Mouse (Mus musculus) kidney, postnatal 25 days (tissue): ENCODE data around the gene Flt3.

ENCODE experiments used
- DNase-seq, 2 experiments: peaks; one replicate each; pipeline ENCODE4 v3.0.0; 2021; ENCODE audit warnings: mixed read lengths in 2 of 2

Flt3 gene

DNA sequence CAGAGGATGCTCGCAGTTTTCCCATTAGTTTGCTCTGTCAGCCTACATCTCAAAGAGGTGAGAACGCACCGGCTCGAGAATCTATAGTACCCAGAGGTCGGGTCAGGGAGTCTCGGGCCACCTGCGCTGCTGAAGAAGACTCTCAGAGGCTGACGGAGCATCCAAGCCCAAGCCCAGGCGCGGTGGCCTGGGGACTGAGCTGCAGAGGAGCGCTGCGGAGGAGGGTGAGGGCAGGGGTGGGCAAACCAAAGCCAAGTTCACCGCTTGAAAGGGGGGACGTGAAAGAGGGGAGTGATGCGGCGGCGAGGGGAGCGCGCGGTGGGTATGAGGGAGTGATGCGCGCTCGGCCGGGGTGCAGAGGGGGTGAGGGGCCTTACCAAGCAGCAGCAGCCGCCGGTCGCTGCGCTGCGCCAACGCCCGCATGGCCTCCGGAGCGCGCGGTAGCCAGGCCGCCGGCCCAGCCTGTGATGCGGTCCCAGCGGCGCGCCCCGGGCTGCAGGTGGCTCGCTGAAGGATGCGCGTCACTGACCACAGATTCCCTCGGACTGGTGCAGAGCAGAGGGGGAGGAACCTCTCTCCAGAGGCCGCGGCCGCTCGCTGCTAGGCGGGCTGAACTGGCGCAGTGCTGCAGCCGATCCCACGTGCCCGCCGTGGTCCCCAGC, at the start of gene Flt3:
Gene Flt3 (minus strand): TSS at position 647 of the 662 bp plus-strand sequence.
- DNase-seq = peak; percentile 32 to 47

DNA sequence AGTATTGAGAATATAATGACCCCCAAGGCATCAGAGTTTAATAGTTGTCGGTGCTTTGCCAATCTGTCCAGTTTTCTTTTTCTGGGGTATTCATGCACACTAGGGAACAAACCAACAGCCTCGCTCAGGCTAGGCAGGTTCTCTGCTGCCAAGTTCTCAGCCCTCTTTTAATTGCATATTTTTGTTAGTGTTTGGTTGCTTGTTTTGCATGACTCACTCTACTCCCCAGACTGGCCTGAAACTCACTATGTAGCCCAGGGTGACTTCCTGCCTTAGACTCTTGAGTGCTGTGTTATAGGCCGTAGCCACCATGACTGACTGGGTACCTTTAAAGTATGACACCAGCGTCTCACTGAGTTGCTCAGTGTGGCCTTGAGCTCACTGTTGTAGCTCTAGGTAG, 48.6 kb upstream of the Flt3 start:
- DNase-seq = peak; percentile 25 to 46

DNA sequence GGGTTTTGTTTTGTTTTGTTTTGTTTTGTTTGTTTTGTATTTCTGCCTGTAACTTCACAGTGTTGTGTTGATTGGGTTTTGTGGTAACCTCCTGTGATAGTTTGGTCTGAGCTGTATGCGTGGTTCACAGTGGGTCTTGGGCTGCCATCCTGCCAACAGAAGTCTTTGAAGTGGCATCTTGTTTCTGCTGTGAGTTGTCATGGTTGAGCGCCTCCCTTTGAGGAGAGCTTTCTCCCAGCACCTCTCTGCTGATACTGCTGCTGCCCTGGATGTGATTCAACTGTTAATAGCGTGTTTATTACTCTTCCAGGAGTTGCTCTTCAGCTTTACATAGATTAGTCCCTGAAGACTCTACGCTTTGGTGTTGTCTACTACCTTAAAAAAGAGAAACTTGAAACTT, 48.2 kb upstream of the Flt3 start:
- peak; percentile 30 to 48 for DNase-seq

DNA sequence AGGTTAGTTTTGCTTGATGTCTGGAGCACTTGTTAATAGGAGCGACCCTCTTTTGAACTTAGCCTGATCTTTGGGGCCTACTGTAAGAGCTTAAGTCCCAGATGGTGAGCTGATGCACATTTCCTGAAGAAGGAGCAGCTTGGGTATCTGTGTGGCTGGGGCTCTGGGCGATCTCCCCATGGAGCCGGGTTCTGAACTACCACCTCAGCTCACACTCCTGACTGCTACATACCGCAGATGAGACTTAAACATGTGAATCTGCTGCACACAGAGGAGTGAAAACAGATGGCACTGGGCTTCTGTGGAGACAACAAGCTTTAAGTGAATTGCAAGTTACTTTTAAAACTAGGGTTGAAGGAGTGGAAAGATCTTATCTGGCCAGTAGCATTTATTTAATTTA, 45.0 kb upstream of the Flt3 start:
- no peak for DNase-seq

DNA sequence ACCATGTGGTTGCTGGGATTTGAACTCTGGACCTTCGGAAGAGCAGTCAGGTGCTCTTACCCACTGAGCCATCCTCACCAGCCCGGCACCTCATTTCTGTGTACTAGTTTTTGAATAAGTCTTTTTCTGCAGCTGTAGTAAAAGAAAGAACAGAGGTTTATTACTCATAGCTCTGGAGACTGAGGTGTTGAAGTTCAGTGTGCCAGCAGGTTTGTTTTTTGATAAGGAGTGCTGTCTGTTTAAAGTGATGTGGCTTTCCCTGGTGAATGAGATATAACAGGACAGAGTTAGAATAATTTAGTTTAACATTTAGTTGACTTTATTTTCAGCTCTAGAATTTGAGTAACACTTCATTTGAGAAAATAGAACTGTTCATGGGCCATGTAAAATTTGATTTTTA, 44.5 kb upstream of the Flt3 start:
- DNase-seq = no peak

DNA sequence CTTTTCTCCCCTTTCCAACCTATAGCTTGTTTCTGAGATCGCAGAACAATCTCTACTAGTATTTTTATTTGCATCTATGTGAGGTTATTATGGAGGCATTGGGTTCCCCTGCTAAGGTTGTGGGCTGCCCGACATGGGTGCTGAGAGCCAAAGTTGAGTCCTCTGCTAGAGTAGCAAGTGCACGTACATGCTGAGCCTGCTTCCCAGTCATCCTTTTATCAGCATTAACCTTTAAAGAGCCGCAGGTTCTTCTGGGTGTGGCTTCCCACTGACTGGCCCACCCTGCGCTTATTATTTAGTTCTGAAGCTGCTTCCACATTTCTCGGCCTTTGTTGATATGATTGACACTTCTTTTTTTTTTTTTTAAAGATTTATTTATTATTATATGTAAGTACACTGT, 44.0 kb upstream of the Flt3 start:
- no peak for DNase-seq

DNA sequence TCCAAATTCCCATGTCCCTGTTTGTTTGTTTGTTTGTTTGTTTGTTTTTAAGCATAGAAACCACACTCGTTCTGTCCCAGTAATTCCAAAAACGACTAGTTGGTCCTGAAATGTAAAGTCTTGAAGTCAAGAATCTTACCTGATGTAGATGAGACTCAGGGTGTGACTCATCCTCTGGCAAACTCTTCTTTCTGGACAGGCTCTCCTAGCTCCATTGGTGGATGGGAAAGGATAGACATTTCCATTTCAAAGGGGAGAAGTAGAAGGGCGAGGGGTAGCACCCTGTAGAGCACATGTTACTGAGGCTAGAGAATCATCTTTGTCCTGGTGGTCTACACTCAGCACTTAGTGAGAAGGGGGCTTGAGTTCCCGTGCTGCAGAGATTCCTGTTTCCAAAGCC, 42.5 kb upstream of the Flt3 start:
- no peak for DNase-seq

DNA sequence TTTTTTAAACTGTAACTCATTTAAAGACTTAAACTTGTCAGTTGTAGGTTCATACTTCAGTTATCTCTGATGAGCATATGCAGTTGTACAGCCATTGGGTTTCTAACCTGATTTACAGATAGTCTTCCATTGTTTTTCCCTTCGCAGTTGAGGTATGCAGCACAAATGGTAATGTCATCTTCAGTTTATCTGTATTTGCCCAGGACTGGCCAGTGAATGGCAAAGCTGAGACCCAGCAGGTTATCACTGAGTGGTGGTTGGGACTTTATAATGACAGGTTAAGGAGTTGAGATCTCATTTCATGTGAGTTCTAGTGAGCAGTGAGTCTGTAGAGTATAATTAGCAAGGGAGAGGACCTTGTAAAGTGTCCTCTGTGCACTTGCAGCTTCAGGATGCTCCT, 41.7 kb upstream of the Flt3 start:
- no peak for DNase-seq

DNA sequence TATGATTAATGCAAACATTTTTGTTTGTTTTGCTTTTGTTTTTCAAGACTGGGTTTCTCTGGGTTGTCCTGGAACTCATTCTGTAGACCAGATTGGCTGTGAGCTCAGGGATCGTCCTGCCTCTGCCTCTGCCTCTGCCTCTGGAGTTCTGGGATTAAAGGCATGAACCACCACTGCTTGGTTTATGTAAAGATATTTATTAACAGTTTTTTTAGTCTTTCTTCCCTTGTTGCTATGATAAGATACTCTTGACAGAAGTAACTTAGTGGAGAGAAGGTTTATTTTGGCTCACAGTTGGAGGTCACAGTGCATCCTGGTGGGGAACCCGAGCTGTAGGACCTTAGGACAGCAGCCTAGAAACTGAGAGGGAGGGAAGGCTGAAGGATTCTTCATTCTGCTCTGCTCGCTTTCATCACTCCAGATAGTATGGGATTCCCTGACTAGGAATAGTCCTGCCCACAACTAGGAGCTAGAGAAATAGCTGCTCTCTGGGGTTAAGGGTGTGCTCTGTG, 40.8 kb upstream of the Flt3 start:
- no peak for DNase-seq

DNA sequence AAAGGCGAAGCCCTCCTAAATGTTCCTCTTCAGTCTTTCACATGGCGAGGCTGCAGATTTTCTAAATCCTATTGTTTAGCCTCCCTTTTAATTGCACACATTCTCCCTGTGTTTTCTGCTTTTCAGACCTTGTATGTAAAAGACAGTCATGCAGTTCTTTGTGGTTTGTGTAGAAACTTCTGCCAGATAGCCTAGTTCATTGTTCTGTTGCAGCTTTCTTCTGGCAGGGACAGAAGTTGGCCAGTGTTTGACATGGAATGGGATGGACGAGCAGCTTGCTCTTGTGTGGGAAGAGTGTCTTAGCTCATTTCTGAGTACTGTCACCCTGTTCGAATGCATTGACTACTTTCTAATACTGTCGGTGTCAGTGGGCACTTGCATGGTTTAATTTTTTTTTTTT, 36.2 kb upstream of the Flt3 start:
- DNase-seq = no peak

DNA sequence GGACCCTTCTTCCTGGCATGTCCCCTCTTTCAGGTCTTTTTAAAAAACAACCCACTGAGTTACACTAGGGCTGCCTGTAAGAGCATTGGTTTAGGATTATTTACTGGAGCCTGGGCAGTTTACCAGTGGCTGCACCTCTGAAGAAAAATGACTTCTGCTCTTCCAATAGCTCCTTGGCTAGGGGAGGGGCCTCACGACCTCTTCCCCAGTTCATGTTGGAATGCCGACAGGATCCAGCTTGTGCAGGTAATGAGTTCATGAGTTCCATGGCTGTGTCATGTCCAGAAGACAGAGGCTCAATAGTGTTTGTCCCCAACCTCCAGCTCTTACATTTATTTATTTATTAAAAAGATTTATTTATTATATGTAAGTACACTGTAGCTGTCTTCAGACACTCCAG, 35.5 kb upstream of the Flt3 start:
- peak; percentile 44 to 71 for DNase-seq

DNA sequence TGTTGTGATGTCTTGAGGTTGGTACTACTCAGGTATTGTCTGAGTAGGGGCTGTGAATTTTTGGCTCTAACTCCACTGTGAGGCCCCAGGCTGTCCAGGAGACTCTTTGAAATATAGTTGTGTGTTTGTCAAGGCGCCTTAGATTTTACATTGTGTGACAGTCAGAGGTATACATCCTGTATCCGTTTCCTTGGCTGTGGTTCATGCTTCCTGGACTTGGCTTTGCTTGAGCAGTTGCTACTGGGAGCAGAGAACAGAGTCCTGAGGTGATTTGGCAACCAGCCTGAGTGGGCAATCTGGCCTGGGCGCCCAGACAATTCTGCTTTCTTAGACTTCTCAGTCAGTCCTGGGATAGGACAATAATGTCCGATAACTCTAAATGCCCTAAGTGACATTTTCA, 34.9 kb upstream of the Flt3 start:
- DNase-seq = peak; percentile 86 to 88

DNA sequence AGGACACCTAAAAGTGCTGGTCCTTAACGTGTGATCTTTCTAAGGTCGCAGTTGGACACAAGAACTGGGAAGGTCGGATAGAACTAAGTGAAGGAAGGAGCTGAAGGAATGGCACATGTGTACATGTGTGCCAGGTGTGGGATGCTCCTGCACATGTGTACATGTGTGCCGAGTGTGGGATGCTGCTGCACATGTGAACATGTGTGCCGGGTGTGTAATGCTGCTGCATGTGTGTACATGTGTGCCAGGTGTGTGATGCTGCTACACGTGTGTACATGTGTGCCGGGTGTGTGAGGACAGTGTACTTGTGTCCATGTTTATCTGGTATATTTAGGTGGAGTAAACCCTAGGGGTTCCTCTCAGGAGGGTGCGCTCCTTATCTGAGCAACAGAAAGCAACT, 32.6 kb upstream of the Flt3 start:
- no peak for DNase-seq

DNA sequence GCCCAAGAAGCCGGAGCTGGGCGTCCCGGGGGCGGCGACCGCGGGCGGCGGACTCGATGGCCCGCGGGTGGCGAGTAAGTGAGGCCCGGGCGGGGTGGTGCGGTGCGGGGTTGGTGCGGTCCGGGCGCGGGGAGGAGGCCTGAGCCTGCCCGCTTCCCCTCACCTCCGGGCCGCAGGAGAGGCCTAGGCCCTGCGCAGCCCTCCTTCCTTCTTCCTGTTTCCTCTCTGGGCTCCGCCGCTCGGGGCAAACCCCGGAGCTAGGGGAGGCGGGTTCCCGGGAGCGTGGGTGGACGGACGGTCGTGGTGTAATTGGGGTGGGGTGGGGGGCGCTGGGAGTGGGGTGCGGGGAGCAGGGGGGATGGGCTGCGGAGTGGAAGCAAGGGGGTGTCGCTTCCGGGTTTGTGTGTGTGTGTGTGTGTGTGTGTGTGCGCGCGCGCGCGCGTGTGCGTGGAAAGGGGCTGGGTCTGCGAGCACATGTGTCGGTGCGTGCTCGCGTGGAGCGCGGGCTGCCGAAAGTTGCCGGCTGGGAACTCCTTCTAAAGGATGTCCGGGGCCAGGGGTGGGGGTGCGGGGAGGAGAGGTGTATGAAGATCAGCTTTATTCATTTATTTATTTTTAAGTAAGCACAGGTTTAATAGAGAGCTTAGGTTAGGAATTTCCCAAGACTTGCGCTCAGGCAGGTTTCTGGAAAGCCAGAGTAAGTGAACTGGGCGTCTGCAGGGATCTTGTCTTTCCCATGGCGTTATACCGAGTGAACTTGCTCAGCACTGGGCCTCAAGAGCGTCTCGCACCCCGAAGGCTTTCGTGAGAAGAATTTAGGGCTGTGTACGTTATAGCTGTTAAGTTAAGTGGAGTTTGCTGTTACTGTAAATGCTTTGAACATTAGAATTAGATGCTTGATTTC, 30.9 kb upstream of the Flt3 start:
- DNase-seq = peak; percentile 73 to 91

DNA sequence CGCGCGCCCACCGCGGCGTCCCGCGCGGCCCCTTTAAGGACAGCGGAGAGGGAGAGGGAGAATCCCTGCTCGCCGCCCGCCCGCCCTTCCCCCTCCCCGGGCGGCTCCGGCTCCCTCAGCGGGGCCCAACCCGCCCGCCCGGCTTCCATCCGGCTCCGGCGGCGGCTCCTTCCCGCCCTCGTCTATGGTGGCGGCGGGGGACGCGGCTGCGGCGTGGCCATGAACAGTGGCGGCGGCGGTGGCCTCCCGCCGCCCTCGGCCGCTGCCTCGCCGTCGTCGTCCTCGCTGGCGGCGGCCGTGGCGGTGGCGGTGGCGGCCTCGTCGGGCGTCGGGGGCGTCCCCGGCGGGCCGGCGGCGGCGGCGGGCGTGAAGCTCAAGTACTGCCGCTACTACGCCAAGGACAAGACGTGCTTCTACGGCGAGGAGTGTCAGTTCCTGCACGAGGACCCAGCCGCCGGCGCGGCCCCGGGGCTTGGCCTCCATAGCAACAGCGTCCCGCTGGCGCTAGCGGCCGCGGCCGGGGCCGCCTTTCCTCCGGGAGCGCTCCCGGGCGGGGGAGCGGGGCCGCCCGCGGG, 30.2 kb upstream of the Flt3 start:
- DNase-seq = peak; percentile 35 to 73

DNA sequence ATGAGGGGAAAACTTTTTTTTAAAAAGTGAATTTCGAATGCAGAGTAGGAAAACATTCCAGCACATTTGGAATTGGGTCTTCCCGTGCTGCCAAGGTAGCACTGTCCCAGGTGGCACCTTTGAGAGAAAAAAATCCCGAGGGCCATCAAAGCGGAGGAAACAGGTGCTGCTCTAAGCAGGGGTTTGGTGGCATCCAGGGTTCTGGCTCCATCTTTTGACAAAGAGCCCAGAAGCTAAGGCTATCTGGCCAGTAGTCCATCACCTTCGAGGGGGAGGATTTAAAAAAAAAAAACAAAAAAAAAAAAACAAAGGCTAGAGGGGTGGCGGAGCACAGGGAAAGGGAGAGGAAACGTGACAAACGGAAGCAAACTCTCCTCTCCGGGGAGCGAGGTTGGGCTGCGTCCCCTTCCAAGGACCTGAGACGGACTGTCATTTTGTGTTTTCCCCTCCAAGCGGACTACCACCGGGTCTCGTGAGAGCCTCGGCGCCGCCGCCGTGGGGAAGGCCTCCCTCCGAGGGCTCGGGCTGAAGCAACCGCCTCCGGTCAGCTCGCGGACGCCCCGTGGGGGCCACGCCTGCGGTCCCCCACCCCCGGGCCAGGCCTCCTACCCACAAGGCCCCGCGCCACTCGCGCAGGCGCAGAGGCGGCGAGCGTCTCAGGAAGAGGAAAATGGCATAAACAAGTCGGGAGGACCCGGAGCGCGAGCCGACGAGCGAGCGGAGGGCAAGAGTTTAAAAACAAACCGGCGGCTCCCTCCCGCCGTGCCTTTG, 29.4 kb upstream of the Flt3 start, which contains the start of gene Pan3:
Gene Pan3 (plus strand): TSS at position 627 of the 771 bp plus-strand sequence.
- DNase-seq = peak; percentile 94 to 98

DNA sequence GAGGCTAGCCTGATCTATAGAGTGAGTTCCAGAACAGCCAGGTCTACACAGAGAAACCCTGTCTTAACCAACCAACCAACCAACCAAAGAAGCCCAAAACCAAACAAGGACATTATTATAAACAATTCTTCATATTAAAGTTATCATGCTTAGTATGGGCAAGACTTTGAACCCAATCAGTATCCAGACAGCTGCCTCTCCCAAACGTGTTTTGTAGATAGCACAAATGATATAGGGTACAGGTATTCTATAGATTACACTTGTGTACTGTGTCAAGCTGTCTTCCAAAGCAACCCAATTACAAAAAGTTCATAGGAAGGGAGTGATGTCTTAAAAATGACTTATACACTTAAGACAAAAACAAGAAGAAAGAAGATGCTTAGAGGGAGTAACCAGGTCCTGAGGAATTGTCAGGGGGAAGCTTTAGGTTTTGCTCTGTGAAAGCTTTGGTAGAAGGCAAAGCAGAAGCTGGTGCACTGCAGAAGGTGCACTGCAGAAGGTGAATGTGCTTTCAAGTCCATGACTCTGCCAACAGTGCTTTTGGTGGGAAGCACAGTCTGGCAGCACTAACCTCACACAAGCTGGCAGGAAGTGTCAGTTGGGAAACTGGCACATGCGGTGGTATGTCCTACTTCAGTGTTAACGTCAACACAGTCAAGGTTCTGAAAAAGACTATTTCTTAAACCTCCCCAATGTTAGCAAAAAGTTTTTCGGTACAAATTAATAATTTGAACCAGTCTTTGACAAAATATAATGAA, 25.9 kb upstream of the Flt3 start:
- DNase-seq = no peak

DNA sequence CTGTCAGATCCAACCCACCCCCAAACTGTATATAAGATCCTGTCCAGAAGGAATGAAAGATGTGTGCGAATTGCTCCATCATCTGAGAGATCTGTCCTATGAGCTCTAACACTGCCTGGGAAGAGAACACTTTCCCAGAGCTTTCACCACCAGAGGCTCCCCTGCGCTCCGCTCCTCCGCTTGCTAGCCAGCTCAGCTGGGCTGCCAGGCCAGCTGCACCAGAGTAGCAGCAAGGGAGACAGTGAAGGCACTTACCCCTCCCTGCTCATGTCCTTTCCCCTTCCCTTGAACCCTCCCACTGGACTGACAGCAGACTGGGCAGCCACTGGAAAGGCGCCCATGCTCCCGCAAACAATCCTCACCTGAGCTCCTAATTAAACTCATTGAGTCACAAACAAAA, 23.3 kb upstream of the Flt3 start:
- no peak for DNase-seq

DNA sequence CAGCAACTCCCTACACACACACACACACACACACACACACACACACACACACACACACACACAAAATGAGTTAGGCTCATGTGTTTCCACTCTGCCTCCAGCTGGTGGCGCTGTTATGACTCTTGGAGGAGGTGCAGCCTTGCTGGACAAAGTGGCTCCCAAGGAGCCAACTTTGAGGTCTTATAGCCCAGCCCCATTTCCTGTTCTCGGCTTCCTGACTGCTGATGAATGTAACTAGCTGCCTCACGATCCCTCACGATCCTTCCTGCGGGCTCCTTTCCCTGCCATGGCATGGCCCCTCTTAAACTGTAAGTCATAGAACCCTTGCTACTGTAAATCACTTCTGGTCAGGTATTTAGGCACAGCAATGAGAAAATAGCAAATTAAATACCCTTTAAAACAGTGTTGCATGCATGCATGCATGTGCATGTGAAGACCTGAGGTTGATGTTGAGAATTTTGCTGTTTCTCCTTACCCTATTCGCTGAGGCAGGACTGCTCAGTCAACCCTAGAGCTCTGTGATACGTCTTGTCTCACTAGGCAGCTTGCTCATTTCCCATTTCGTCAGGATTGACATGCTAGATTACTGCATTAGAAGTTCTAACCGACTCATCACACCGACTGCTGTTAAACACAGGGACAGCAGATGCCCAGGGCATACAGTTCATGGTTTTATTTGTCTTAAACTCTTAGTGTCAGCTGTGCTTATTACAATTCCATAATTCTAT, 18.3 kb upstream of the Flt3 start:
- peak; percentile 56 to 66 for DNase-seq

DNA sequence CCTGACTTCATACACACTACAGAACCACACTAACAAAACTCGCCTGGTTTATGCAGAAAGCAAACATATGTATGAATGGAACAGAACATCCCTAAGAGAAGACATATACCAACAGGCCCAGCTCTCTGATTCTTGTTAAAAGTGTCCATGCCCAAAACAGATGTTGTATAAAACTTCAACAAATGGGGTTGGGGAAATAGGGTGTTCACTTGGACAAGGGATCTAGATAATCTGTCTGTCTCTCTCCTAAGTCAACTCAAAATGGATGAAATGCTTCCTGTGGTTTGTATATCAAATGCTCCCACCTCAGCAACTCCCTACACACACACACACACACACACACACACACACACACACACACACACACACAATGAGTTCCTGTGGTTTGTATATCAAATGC, 17.7 kb upstream of the Flt3 start:
- DNase-seq = no peak

DNA sequence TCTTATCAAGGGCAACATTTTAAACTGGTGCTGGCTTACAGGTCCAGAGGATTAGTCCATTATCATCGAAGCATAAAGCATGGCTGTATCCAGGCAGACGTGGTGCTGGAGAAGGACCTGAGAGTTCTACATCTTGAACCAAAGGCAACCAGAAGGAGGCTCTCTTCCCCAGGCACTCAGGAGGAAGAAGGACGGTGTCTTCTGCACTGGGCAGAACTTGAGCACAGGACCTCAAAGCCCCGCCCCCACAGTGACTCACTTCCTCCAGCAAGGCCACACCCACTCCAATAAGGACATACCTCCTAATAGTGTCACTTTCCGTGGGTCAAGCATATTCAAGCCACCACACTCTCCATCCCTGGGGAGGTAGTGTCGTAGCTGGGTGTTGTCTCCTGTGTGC, 10.3 kb upstream of the Flt3 start:
- no peak for DNase-seq
